Mouse (Mus musculus) stomach, postnatal 0 days (tissue): ENCODE results near the gene Hist1h3c.

Source experiments
- CTCF ChIP-seq: IDR thresholded peaks from 2 replicates; pipeline ENCODE4 v1.5.1; 2016; ENCODE audit warnings: antibody characterized with exemption, low read depth, mild to moderate bottlenecking, moderate library complexity
- EP300 ChIP-seq: optimal IDR thresholded peaks from 2 replicates; pipeline ENCODE3; 2016; ENCODE audit warnings: antibody characterized with exemption

GRCm38 (mm10) chr13:23697491-23698299 lies 47.7 kb downstream of the Hist1h3c start:
- peak; percentile 88 for TF ChIP-seq CTCF
- no peak for TF ChIP-seq EP300
